24 mouse cellular contexts compared by ENCODE assay signal in the genomic region with DNA sequence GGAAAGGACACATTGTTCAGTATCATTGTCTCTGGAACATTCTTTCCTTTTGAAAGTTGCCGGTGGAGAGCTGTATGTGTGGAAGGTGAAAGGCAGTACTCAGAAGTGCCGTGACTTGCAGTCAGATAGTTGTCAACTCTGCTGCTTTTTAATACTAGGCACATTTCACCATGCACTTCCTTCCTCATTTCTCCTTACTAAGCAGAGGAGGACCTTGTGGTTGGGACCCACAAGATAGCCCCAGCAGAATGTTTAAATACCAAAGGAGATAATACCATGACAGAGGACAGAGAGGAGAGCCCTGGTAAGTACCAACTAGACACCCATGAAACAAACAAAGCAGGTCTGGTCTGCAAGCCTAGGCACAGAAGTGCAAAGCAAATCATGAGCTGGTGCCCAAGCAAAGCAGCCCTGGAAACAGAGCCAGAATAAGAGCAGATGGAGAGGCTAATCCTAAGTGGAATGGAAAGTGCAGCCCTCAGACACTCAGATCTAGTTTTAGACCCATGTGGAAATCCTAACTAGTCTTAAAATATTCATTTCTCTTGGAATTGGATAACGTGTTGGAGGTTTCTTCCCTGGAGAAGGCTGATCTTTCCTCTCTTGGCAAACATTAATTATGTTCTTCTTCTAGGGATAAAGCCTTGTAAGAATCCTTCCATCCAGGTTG.
DNase-seq lines count a peak whose midpoint lies in the region; ATAC-seq and TF ChIP-seq lines count a peak whose summit lies in the region.
"Had no signal": no experiment of that assay in that cellular context is flagged by ENCODE, and none has a peak within 500 bp of the region (broad histone marks: within the 10 kb centered on the region; RNA-seq: fewer than 3 reads in every experiment).

No protein-coding gene starts in this region.

- no peak for TF ChIP-seq EP300 in lung, postnatal 0 days (IDR thresholded peaks at IDR 0.05)

- H3K4me2 ChIP-seq in lung, postnatal 0 days (replicated peaks; ENCODE audit: low read depth, low read length), result no peak overlapping the region
- H3K4me2 ChIP-seq in kidney, embryonic 16.5 days (replicated peaks; ENCODE audit: low read depth, low read length), result no peak overlapping the region
- H3K4me2 ChIP-seq: embryonic facial prominence, embryonic 12.5 days; forebrain, embryonic 13.5 days; hindbrain, embryonic 12.5 days; midbrain, embryonic 13.5 days had no signal

- no peak for DNase-seq in frontal cortex, adult 2 months (ENCODE audit: extremely low spot score in 1 of 2, low spot score in 1 of 2)
- peak; percentile 19 for DNase-seq in lung, postnatal 36 days
- DNase-seq in lung, postnatal 0 days (ENCODE audit: low spot score), result no peak
- no peak for DNase-seq in right cerebral cortex, postnatal 10 days (ENCODE audit: low spot score in 2 of 2)
- DNase-seq in urinary bladder, postnatal 25 days (ENCODE audit: low spot score), result no peak
- DNase-seq: adrenal gland, postnatal 36 days; cerebellum, adult 2 months; gastrocnemius, postnatal 14 days; kidney, adult 18-20 months; kidney, postnatal 14 days; left cerebral cortex, postnatal 4 days; right cerebral cortex, postnatal 14 days had no signal

- no peak for TF ChIP-seq CTCF in lung, postnatal 0 days (IDR thresholded peaks at IDR 0.05)

- 70% methylated on average over 3 of the region's 3 CpGs for WGBS in lung, postnatal 0 days
- 87% methylated on average over 3 of the region's 3 CpGs for WGBS in kidney, embryonic 16.5 days

- no peaks in the 10 kb centered on the region for H3K36me3 ChIP-seq in lung, postnatal 0 days (ENCODE audit: insufficient read depth, low read length)
- no peaks in the 10 kb centered on the region for H3K36me3 ChIP-seq in kidney, embryonic 16.5 days (ENCODE audit: insufficient read depth, low read length)
- H3K36me3 ChIP-seq: embryonic facial prominence, embryonic 12.5 days; G1E; hindbrain, embryonic 12.5 days; midbrain, embryonic 13.5 days had no signal

- no peak overlapping the region for H3K9ac ChIP-seq in lung, postnatal 0 days (replicated peaks; ENCODE audit: low read depth)
- no peak overlapping the region for H3K9ac ChIP-seq in kidney, embryonic 16.5 days (replicated peaks; ENCODE audit: low read length)
- H3K9ac ChIP-seq: embryonic facial prominence, embryonic 12.5 days; forebrain, embryonic 13.5 days; hindbrain, embryonic 12.5 days; liver, embryonic 14.5 days; midbrain, embryonic 13.5 days had no signal

- H3K4me1 ChIP-seq in lung, postnatal 0 days (ENCODE audit: insufficient read depth, low read depth, low read length), result no peaks in the 10 kb centered on the region
- H3K4me1 ChIP-seq in kidney, embryonic 16.5 days (ENCODE audit: insufficient read depth, low read length), result no peaks in the 10 kb centered on the region
- H3K4me1 ChIP-seq: embryonic facial prominence, embryonic 12.5 days; forebrain, embryonic 13.5 days; hindbrain, embryonic 12.5 days; midbrain, embryonic 13.5 days had no signal

- ATAC-seq in frontal cortex, adult (ENCODE audit: low TSS enrichment), result peak; percentile 76
- ATAC-seq in lung, postnatal 0 days, result no peak
- ATAC-seq in megakaryocyte progenitor cell, adult 5-6 weeks (replicated peaks; ENCODE audit: poor library complexity), result peak; percentile 99
- no peak for ATAC-seq in kidney, embryonic 16.5 days (ENCODE audit: low FRiP score, low TSS enrichment)
- ATAC-seq: forebrain, embryonic 13.5 days; midbrain, embryonic 13.5 days had no signal

- H3K9me3 ChIP-seq in lung, postnatal 0 days (ENCODE audit: low read length), result no peaks in the 10 kb centered on the region
- no peaks in the 10 kb centered on the region for H3K9me3 ChIP-seq in kidney, embryonic 16.5 days (ENCODE audit: low read length)
- H3K9me3 ChIP-seq: embryonic facial prominence, embryonic 12.5 days; forebrain, embryonic 13.5 days; G1E; hindbrain, embryonic 12.5 days; midbrain, embryonic 13.5 days had no signal

- no peaks in the 10 kb centered on the region for H3K27me3 ChIP-seq in lung, postnatal 0 days (replicated peaks; ENCODE audit: insufficient read depth, low read length)
- no peaks in the 10 kb centered on the region for H3K27me3 ChIP-seq in kidney, embryonic 16.5 days (ENCODE audit: insufficient read depth, low read length)
- H3K27me3 ChIP-seq: embryonic facial prominence, embryonic 12.5 days; forebrain, embryonic 13.5 days; midbrain, embryonic 13.5 days had no signal

- no peak overlapping the region for H3K27ac ChIP-seq in lung, postnatal 0 days (ENCODE audit: low read length)
- no peak overlapping the region for H3K27ac ChIP-seq in kidney, embryonic 16.5 days (ENCODE audit: low read length)
- H3K27ac ChIP-seq: embryonic facial prominence, embryonic 12.5 days; forebrain, embryonic 13.5 days; hindbrain, embryonic 12.5 days; left cerebral cortex, adult 2 months; liver, embryonic 14.5 days; midbrain, embryonic 13.5 days had no signal

- no peak overlapping the region for H3K4me3 ChIP-seq in lung, postnatal 0 days (ENCODE audit: low read depth, low read length)
- H3K4me3 ChIP-seq in kidney, embryonic 16.5 days (ENCODE audit: low read length), result no peak overlapping the region
- H3K4me3 ChIP-seq: embryonic facial prominence, embryonic 12.5 days; erythroblast, embryonic 14.5 days; forebrain, embryonic 13.5 days; hindbrain, embryonic 12.5 days; left cerebral cortex, adult 2 months; midbrain, embryonic 13.5 days; myocyte had no signal

Comparison
In these comparisons a context has a peak if more than half of its experiments do, and no peak if none do; other contexts are left out.
1. ATAC-seq: peak in frontal cortex, adult (single experiment) and megakaryocyte progenitor cell, adult 5-6 weeks (single experiment); none in lung, postnatal 0 days (single experiment) and kidney, embryonic 16.5 days (single experiment).